Mouse (Mus musculus): ENCODE data around the gene Aqp1.

The Aqp1 gene

DNA sequence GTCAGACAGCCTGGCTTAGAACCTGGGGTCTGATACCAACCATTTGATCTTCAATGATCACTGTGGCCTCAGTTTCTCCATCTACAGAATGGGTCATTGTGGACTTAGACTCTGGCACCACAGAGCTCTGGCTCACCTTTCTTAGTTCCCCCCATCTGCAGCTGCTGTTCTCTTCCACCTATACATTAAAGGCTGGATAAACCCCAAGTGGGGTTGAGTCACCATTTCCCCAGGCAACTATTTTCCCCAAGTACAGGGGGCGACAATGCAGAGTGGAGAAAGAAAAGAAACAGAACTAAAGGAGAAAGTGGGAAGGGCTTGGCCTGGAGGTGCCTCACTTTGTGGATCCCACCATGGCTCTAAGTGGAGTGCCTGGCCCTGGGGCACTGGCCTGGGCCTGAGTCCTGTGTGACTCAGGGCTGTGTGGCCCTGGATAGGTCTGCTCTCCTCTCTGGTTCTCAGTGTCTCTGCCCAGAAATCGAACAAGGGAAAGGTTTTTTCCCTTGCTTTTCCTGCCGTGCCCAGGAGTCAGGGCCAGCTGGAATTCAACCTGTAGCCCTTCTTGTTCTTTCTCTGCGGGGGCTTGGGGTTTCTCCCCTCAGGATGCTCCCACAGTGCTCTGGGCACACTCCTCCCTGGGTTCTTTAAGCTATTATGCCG is 20.9 kb downstream of the Aqp1 start:
- peak; percentile 10 for DNase-seq (ENCODE audit: inconsistent ontology term)

DNA sequence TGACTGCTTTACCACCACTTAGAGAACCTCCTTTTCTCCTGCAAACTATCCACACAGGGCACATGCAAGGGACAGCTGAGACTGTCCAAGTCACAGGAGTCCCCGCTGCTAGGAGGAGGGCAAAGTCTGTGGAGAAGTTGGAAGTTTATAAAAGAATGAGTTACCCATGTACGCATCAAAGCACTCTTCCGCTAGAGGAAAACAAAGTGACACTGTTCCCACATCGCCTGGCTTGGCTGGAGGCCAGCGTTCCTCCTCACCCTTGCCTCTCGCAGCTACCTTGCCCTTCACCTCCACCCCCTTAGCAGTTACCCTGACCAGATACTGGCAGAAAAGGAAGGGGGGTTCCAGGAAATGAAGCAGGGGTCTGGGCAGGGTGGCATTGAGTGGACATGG is 21.4 kb downstream of the Aqp1 start:
- DNase-seq (ENCODE audit: inconsistent ontology term) = peak; percentile 39

DNA sequence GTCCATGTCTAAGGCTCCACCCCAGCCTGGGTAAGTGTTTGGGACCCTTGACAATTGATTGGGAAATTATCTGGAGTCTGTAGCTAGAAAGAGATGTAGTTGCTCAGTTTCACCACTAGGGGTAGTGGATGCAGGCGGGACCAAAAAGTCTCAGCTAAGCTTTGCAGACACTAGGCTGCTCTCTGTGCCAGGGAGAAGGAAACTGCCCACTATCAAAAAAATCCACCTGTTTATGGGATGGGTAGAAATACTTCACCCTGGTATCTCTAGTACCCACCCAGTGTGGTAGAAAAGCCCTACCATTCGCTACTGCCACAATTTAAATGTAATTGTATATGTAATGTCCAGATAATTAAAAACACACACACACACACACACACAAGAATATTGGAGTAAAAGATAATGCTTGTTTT is 22.5 kb downstream of the Aqp1 start:
- no peak for DNase-seq (ENCODE audit: inconsistent ontology term)

GRCm38 (mm10) chr6:55362663-55363062 is 26.4 kb downstream of the Aqp1 start:
- DNase-seq (ENCODE audit: inconsistent ontology term) = no peak

DNA sequence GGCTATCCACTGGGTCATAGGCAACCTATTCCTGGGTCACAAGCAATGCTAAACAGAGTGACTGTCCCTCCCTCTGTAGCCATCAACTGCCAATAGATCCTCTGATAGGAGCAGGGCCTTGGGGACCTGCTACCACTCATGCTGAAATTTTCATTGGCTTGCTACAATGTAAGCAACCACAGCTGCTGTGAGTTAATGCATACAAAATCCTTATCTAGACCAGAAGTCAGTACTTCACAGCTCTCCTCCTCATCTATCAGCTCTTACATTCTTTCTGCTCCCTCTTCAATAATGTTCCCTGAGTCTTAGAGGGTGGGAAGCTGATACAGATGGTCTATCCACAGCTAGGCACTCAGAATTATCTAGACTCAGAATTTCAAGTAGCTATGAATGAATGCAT is 30.9 kb downstream of the Aqp1 start:
- DNase-seq (ENCODE audit: inconsistent ontology term) = no peak

GRCm38 (mm10) chr6:55370831-55371230 is 34.6 kb downstream of the Aqp1 start:
- DNase-seq (ENCODE audit: inconsistent ontology term) = no peak

- no peak for DNase-seq (ENCODE audit: inconsistent ontology term)
Observed at GRCm38 (mm10) chr6:55376076-55376475, 39.8 kb downstream of the Aqp1 start, which contains the start of gene Ghrhr. Gene Ghrhr, plus strand, starts transcription at chr6:55376295.

- DNase-seq (ENCODE audit: inconsistent ontology term) = no peak
Observed at GRCm38 (mm10) chr6:55376511-55376910, 40.3 kb downstream of the Aqp1 start.

GRCm38 (mm10) chr6:55377461-55377860 is 41.2 kb downstream of the Aqp1 start:
- DNase-seq (ENCODE audit: inconsistent ontology term) = no peak

- no peak for DNase-seq (ENCODE audit: inconsistent ontology term)
Observed at GRCm38 (mm10) chr6:55379641-55380335, 43.6 kb downstream of the Aqp1 start.

- no peak for DNase-seq (ENCODE audit: inconsistent ontology term)
Observed at GRCm38 (mm10) chr6:55381966-55382365, 45.7 kb downstream of the Aqp1 start.

- DNase-seq (ENCODE audit: inconsistent ontology term) = no peak
Observed at GRCm38 (mm10) chr6:55383897-55384296, 47.7 kb downstream of the Aqp1 start.

- DNase-seq (ENCODE audit: inconsistent ontology term) = no peak
Observed at GRCm38 (mm10) chr6:55384356-55384951, 48.2 kb downstream of the Aqp1 start.

- DNase-seq (ENCODE audit: inconsistent ontology term) = no peak
Observed at GRCm38 (mm10) chr6:55388546-55389169, 52.4 kb downstream of the Aqp1 start.

DNA sequence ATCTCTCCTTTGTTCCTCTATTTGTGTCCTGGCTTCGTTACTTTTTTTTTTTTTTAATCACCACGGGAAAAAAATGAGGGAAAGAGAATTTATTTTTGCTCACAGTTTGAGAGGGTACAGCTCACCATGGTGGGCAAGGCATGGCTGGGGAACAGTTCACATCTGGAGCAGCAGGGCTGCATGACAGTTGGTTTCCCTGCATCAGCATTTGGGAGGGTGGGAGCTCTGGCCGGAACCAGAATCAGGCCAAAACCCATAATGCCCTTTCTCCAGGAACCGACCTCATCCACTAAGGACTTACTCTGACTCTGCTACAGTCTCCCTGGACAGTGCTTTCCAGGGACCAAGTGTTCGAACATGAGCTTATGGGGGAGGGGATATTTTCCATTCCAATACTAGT is 53.1 kb downstream of the Aqp1 start:
- no peak for DNase-seq (ENCODE audit: inconsistent ontology term)

- DNase-seq (ENCODE audit: inconsistent ontology term) = no peak
Observed at GRCm38 (mm10) chr6:55391814-55392213, 55.6 kb downstream of the Aqp1 start.

- peak; percentile 32 for DNase-seq (ENCODE audit: inconsistent ontology term)
Observed at GRCm38 (mm10) chr6:55392453-55392852, 56.2 kb downstream of the Aqp1 start.

- peak; percentile 19 for DNase-seq (ENCODE audit: inconsistent ontology term)
Observed at GRCm38 (mm10) chr6:55394854-55395253, 58.6 kb downstream of the Aqp1 start.

DNA sequence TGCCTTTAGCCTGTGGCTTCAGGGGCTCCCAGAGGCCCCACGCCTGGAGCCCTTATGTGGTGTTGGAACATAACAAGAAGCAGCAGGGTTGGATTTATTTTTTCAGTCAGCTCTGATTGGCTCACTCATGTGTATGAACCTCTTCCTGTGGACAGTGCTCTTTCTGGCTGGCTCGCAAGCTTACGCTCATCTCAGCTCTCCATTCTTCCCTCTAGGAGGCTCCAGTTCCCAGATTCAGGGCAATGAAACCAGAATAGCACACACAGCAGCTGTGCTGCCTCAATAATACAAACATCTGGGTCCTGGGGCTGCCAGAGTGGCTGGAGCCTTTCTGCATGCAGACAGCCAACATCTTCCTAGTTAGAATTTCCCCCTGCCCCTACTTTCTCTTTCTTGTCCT is 59.9 kb downstream of the Aqp1 start:
- no peak for DNase-seq (ENCODE audit: inconsistent ontology term)

GRCm38 (mm10) chr6:55396622-55397041 is 60.4 kb downstream of the Aqp1 start:
- peak; percentile 29 for DNase-seq (ENCODE audit: inconsistent ontology term)

Data from Muller cell, postnatal 12 days (primary cell).